Mouse (Mus musculus): ENCODE measurements around the gene Tcta. TPM values are rescaled to one million over a fixed set of nuclear protein-coding genes. Genes with fewer than 3 reads are reported as not detected.
"Not testable (repeated sequence)": the region's sequence is repeated elsewhere in the genome, so short reads cannot be mapped to it uniquely, and the experiment has no call there.

Gene Tcta
- polyA plus RNA-seq (2012; rRNA removed): 47.5 and 53.5 TPM in 2 replicates

DNA sequence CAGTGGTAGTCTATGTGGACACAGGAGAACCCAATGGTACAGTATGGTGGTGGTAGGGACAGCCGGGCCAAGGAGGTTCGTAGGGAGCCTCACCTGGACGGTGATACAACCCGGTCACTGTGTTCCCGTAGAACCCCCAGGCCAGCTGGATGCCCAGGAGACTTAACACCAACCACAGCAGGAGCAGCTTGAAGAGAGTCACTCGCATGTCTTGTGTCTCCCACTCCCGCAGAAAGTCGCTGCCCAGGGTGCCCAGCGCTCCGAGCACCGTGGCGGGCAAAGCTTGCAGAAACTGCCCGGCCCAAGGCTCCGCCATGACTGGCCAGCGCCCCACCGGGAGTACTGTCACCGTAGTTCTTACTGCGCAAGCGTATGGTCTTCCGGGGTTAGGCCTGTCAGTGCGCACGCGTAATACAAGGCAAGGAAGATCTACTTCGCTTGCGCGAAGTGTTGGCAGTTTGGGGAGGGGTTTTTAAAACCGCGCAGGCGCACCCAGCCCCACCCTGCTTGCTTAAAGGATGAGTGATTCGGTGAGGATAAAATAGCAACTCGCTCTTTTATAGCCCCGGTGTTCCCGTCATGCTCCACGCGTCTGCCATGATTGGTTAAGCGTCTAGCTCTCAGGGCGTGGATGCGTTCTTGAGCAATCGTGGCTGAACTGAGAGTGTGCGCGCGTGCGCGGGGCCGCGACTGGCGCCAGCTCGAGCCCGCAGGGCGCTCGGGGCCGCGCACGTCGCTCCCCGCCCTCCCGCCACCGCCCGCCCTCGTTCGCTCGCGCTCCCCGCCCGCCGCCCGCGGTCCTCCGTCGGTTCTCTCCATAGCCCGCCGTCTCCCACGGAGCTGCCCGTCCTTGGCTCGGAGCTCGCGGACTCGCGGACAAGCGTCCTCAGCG is at the start of gene Tcta, which contains the start of gene Rhoa:
Gene Tcta (minus strand): TSS at position 532 of the 892 bp plus-strand sequence.
Gene Rhoa (plus strand): TSS at position 501 of the 892 bp plus-strand sequence.
- DNase-seq (ENCODE audit: extremely low spot score in 1 of 2, low spot score in 1 of 2): peak; percentile 100

DNA sequence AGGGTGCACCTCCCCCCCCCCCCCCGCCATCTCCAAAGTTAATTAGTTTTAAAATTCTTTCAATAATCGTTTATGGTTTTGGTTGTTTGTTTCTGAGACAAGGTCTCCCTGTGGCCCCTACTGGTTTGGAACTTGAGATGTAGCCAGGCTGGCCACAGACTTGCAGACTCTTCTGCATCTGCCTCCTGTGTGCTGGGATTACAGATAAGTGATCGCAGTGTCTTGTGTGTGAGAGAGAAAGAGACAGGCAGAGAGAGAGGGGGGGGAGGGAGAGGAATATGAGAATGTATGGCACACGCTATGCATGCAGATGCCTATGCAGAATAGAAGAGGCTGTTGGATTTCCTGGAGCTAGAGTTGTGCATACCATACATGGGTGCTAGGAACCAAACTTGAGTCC is 43.8 kb upstream of the Tcta start:
- DNase-seq (ENCODE audit: extremely low spot score in 1 of 2, low spot score in 1 of 2): no peak

GRCm38 (mm10) chr9:108348290-108348680 is 42.3 kb upstream of the Tcta start:
- no peak for DNase-seq (ENCODE audit: extremely low spot score in 1 of 2, low spot score in 1 of 2)

DNA sequence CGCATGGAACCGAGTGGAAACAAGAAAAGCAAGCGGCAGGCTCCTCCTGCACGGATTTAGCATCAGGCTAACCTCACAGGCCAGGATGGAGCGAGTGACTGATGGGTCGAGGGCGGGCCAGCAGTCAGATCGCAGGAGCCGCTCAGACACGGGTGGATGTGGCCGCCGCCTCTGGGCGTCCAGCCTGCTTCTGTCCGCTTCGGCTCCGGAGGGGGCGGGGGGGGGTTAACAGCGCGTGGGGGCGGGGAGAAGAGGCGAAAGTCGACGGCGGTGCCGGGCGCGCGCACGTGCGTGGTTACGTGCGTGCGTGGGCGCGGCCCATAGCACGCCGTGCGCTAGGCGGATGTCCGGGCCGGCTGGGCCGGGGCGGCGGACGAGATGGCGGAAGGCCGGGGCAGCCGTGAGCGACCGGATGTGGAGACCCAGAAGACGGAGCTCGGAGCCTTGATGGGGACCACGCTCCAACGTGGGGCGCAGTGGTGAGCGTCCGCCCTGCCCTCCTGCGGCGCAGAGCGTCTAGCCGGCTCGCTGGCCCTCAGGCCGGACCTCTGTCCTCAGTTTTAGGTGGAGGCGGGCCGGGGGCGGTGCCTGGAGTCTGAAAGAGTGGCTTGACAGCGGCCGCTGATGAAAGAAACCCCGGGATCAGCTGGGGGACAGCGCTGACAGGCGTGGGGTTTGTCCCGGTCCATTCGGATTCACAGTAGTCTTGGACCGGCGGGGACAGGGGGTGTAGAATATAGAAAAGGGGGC is 41.8 kb upstream of the Tcta start, which contains the start of gene Usp4:
Gene Usp4 (plus strand): TSS at position 314 of the 750 bp plus-strand sequence.
- DNase-seq (ENCODE audit: extremely low spot score in 1 of 2, low spot score in 1 of 2): peak; percentile 56 to 87

- DNase-seq (ENCODE audit: extremely low spot score in 1 of 2, low spot score in 1 of 2): peak in 1 of 2 experiments; percentile 33
Observed at GRCm38 (mm10) chr9:108347024-108347423, 41.1 kb upstream of the Tcta start.

DNA sequence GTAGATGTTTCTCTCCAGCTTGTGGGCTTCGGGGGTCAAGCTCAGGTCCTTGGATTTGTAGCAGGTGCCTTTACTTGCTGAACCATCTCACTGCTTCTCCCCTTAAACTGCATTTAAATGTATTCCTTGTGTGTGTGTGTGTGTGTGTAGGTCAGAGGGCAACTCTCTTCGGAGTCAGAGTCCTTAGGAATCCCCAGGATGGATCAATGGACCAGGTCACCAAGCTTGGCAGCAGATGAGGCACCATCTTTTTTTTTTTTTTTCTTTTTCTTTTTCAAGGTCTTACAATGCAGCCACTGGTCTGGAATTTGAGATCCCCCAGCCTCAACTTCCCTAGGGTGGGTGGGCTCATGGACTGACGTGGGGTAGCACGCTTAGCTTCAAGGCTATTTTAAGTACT is 38.5 kb upstream of the Tcta start:
- DNase-seq (ENCODE audit: extremely low spot score in 1 of 2, low spot score in 1 of 2): no peak

DNA sequence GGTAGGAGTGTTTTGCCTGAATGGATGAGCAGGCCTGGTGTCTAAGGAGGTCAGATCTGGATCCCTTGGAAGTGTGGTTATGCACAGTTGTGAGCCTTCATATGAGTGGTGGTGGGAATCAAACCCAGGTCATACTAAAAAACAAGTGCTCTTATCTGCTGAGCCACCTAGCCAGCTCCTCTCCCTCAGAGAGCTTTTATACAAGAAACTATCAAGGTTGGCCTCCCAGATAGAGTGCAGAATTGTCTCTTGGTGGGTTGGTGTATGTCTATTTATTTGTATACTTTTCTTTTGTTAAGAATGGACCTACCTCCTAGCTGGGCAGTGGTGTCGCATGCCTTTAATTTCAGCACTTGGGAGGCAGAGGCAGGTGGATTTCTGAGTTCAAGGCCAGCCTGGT is 37.9 kb upstream of the Tcta start:
- DNase-seq (ENCODE audit: extremely low spot score in 1 of 2, low spot score in 1 of 2): no peak

DNA sequence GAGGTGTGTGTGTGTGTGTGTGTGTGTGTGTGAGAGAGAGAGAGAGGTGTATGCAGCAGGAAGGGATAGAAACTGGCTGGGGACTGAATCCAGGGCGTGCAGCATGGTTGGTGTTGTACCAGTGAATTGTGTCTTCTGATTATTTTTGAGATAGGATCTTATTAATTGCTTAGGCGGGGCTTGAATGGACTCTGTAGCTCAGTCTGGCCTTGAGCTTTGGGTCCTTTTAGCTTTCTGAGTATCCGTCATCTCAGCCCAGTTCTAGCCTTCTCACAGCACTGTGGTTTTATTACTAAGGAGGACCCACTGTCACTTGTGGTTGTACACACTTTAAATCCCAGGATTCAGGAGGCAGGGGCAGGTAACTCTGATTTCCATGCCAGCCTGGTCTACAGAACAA is 37.4 kb upstream of the Tcta start:
- DNase-seq (ENCODE audit: extremely low spot score in 1 of 2, low spot score in 1 of 2): no peak

GRCm38 (mm10) chr9:108342301-108342831 is 36.4 kb upstream of the Tcta start:
- peak in 1 of 2 experiments; percentile 32 for DNase-seq (ENCODE audit: extremely low spot score in 1 of 2, low spot score in 1 of 2)

- no peak for DNase-seq (ENCODE audit: extremely low spot score in 1 of 2, low spot score in 1 of 2)
Observed at GRCm38 (mm10) chr9:108341801-108342200, 35.8 kb upstream of the Tcta start.

DNA sequence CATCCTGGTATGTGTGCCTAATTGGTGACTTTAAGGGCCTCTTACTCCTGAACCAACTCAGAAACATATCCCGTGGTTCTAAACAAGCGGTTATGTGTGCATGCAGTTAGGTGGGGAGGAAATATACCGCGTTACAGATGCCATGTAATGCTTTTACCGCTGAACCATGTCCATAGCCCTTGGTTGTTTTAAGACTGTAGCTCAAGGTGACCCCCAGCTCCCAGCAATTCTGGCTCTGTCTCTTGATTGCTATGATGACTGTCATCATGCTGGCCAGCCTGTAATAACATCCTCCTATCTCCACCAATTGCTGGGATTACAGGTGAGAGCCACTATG is 35.1 kb upstream of the Tcta start:
- DNase-seq (ENCODE audit: extremely low spot score in 1 of 2, low spot score in 1 of 2): no peak

DNA sequence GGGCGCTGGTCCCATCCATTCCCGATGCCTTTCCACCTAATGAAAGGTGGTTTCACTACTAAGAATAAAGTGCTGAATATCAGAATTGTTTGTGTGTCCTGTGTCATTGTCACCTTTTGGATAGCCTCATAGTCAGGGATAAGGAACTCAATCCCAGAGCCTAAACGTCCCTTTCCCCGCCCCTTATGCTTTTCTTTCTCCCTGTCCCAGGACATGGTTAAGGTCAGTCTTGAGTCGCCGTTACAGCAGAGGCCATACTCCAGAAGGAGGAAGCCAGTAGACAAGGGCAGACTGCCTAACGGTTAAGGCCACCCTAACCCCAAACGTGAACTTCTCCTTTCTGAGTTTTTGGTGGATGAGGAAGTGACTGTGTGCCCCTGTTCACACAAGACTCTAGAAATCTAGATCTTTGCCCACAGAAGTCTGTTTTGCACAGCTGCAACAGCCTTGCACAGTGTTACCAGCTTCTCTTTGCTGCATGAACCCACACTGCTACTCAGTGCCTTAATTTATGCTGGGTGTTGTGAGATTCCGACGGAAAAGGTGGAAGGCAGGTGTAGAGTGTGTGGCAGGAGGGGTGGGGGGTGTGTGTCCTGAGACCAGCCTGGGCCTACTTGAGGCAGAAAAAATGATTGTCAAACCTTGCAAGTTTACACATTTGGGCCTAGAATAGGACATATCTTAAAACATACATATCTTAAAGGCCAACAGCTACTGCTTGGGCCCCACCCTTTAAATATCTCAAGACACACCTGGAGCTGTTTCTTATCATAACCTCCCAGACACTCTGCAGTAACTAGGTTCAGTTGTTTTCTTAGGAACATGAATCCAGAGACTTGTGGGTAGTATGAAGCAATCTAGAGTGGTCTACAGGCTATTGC is 34.5 kb upstream of the Tcta start:
- DNase-seq (ENCODE audit: extremely low spot score in 1 of 2, low spot score in 1 of 2): no peak

DNA sequence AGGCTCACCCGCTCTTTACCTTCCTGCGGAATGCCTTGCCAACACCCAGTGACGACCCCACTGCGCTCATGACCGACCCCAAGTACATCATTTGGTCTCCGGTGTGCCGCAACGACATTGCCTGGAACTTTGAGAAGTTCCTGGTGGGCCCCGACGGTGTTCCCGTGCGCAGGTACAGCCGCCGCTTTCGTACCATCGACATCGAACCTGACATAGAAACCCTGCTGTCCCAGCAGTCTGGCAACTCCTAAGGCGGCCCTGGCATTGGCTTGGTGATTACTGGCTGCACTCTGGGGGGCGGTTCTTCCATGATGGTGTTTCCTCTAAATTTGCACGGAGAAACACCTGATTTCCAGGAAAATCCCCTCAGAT is 33.9 kb upstream of the Tcta start:
- DNase-seq (ENCODE audit: extremely low spot score in 1 of 2, low spot score in 1 of 2): no peak

DNA sequence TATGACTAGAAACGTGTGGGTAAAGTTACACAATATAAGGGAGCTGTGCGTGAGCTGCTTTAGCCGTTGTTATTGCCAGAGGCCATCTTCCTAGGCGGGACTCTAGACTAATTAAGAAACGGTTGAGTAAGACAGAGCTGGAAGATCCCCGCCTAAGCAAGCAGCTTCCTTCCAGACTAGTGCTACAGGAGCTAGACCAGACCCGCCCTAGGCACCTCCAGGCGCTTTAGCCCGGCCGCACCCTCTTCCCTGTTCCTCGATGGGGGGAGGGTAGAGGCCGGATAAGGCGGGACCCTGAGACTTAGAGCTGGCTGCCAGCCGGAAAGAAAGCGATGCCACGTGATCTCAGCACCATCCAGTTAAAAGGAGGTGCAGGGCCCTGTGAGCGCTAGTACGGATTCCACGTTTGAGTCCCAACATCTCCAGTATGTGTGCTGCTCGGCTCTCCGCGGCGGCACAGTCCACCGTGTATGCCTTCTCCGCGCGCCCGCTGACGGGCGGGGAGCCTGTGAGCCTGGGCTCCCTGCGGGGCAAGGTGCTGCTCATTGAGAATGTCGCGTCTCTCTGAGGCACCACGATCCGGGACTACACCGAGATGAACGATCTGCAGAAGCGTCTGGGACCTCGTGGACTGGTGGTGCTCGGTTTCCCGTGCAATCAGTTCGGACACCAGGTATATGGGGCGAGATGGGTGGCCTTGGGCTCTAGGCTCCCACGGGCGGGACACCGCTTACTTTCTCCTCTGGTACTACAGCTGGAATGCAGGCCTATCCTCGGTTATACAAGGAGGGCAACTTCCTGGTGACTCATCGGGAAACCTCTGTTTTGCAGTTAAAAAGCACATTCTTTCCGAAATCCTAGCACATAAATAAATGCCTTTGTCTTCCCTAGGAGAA is 33.2 kb upstream of the Tcta start, which contains the start of gene Gpx1:
Gene Gpx1 (plus strand): TSS at position 18 of the 896 bp plus-strand sequence.
- DNase-seq (ENCODE audit: extremely low spot score in 1 of 2, low spot score in 1 of 2): peak; percentile 72 to 88

GRCm38 (mm10) chr9:108338551-108338885 is 32.6 kb upstream of the Tcta start:
- no peak for DNase-seq (ENCODE audit: extremely low spot score in 1 of 2, low spot score in 1 of 2)

DNA sequence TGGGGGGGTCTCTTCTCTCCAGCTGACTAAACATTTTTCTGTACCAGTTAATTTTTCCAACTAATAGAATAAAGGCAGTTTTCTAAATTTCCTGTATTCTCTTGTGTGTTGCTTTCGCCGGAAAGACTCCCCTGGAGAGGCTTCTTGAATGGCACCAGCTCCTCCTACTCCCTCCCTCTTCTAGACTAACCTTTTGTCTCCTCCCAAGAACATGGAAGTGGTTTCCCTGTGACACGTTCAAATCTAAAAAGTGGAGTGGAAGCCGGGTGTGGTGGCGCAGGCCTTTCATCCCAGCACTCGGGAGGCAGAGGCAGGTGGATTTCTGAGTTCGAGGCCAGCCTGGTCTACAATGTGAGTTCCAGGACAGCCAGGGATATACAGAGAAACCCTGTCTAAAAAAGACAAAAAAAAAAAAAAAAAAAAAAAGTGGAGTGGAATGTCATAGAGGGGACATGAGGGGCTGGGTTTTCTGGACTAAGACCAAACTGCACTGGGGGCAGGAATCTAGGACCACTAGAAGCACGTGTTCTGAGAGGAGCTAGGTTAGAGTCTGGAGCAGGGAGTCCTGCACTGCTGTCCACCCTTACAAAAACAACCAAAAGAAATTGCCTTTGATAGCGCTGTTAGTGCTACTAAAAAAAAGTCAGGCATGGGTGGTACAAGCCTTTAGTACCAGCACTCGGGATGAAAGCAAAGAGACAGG is 32.0 kb upstream of the Tcta start:
- no peak for DNase-seq (ENCODE audit: extremely low spot score in 1 of 2, low spot score in 1 of 2)

DNA sequence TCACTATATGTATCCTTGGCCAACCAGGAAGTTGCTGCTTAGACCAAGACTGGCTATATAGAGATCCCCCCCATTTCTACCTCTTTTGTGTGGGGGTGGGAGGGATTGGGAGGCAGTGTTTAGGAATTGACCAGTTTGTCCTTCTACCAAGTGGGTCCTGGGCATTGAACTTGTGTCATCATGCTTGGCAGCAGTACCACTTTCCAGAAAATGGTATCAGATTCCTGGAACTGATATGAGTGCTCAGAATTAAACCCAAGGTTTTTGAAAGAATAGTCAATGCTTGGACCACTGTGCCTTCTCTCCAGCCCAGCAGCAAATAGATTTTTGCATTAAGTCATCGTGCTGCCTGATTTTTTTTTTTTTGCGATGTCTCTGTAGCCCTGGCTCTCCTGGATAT is 19.9 kb upstream of the Tcta start:
- no peak for DNase-seq (ENCODE audit: extremely low spot score in 1 of 2, low spot score in 1 of 2)

- no peak for DNase-seq (ENCODE audit: extremely low spot score in 1 of 2, low spot score in 1 of 2)
Observed at GRCm38 (mm10) chr9:108324784-108325183, 18.8 kb upstream of the Tcta start.

DNA sequence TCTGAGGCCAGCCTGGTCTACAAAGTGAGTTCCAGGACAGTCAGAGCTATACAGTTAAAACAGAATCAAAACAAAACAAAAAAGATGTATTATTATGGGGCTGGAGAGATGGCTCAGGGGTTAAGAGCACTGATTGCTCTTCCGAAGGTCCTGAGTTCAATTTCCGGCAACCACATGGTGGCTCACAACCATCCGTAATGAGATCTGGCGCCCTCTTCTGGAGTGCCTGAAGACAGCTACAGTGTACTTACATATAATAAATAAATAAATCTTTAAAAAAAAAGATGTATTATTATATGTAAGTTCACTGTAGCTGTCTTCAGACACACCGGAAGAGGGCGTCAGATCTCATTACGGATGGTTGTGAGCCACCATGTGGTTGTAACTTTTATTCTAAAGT is 16.1 kb upstream of the Tcta start:
- DNase-seq (ENCODE audit: extremely low spot score in 1 of 2, low spot score in 1 of 2): not testable (repeated sequence)

All from frontal cortex, adult 2 months (tissue).